Mouse (Mus musculus) Muller cell, postnatal 12 days (primary cell): ENCODE data around the gene 2210408I21Rik.

Experiments used
- DNase-seq: peaks from one replicate; pipeline ENCODE4 v3.0.0-alpha.2; 2015; ENCODE audit errors: inconsistent ontology term

The 2210408I21Rik gene

DNA sequence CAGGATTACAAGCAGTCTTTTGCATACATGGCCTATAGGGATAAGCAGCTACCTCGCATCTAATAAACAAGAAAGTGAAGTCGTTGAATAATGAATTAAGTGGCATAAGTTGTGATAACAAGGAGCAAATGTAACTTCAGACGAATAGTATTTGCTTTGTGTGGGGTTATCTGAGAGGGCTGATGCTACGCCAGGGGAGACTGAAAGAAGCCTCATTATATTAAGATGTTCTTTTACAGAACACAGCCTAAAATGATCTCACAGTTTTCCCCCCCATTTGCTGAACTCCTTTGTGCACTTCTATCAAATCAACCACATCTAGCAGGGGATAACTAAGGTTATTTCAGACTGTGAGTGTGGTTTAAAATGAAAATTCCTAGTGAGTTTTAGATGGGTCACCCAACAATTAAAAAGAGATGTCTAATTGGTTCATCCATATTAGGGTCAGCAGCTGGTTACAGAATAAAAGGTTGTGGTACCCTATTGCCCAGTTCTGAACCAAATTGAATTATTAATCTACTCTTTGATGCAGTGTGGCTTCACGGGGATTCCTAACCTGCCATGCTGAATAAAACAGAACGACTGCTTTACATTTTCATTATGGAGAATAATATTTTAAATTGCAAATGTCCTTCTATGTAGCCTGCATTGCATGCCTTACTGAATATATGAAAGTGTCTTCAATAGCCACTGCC is 343.2 kb downstream of the 2210408I21Rik start:
- no peak for DNase-seq

DNA sequence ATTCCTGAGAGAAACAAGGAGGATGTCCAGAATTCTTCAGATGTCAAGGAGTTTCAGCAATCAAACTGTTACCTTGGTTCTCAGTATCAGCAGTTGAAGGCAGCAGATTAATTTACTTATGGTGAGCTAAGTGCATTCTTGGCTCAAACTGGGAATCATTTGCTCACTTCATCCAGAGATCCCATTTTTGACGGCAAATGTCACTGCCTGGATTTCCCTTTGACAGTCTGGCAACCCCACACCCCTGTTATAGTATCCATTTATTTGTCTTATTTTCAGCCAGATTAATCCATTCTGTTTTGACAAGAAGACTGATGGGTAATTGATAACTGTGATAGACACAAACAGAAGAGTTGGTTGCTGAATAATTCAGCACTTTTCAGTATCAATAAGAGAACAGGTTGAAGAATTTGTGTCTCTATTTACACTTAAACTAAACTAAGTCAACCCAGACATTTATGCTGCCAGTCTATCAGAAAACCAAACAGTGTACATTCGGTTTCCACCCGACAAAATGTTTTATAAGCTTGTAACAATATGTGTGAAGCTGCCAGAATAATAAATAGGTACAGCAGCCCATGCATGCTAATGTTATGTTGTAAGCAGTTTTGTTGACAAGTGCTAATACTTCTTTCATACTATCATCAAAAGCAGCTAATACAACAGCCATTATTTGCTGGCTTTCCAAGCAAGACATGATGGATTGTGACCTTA is 354.8 kb downstream of the 2210408I21Rik start:
- DNase-seq, result no peak

DNA sequence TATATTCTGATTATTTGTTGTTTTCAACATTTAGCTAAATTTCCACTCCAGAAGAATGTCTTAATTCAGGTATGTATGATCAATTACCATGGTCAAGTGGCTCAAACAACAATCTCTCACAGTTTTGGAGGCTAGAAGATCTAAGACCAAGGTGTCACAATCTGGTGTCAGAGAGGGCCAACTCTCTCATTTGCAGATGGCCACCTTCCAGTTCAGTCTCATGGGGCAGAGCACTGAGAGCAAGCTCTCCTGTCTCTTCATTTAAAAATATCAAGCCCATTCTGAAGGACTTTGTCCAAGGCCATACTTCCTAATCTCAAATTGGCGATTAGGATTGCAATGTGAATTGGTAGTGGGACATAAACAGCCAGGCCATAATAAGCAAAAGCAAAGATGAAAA is 378.7 kb downstream of the 2210408I21Rik start:
- DNase-seq, result no peak

DNA sequence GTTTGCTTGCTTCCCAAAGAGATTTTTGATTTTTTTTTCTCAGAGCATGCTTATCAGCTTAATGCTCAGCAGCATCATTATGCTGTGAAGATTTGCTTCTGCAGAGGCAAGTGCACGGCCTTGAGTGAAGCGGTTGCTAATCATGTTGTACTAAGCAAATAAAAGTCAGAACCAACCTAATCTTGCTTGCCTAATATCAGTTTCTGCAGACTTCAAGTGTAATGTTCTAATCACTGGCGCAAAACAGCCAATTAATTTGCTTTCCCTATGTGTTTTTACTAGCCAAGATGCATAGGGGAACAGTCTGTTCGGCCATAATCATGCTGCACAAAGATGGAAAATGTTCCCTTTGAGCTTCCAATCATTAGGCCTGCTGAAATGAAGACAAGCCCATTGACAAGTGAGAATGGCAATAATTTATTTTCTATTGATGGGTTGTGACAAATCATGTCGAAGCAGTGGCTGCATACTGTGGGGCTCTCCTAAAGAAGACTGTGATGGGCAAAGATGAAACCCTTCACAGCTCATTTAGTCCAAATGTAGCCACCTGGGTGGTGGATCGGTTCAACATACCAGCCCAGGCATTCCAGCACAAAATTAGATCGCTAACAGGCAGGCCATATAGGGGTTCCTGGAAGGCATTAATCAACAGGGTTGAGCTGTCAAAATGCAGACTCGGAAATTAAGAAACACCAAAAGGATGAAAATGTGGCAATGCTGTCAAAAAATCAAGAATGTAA is 393.8 kb downstream of the 2210408I21Rik start:
- no peak for DNase-seq

DNA sequence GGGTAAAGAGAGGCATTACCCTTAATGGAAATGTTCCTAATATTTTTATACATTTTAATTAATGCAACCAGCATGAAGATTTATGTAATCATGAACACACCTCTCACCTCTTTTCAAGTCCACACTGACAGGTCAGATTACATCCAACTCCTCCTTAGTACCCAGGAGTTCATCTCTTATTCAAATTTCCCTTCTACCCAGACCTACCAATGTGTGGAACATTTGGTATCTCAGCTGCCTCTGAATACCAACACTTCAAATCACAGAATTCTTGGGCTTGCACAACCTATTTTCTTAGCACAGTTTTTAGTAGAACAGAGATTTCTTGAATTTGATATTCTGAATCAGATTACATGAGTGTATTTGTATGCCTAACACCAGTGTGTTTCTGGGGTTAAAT is 394.4 kb downstream of the 2210408I21Rik start:
- no peak for DNase-seq

DNA sequence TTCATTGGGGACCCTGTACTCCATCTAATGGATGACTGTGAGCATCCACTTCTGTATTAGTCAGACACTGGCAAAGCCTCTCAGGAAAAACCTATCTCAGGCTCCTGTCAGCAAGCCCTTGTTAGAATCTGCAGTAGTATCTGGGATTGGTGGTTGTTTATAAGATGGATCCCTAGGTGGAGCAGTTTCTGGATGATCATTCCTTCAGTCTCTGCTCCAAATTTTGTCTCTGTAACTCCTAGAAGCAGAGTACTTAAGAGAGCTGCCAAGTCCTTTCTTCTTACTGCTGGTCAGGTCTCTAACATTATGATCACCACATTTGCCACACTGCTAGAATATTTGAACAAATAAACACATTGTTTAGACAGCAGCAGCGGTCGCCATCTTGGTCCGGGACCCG is 402.1 kb downstream of the 2210408I21Rik start:
- no peak for DNase-seq

DNA sequence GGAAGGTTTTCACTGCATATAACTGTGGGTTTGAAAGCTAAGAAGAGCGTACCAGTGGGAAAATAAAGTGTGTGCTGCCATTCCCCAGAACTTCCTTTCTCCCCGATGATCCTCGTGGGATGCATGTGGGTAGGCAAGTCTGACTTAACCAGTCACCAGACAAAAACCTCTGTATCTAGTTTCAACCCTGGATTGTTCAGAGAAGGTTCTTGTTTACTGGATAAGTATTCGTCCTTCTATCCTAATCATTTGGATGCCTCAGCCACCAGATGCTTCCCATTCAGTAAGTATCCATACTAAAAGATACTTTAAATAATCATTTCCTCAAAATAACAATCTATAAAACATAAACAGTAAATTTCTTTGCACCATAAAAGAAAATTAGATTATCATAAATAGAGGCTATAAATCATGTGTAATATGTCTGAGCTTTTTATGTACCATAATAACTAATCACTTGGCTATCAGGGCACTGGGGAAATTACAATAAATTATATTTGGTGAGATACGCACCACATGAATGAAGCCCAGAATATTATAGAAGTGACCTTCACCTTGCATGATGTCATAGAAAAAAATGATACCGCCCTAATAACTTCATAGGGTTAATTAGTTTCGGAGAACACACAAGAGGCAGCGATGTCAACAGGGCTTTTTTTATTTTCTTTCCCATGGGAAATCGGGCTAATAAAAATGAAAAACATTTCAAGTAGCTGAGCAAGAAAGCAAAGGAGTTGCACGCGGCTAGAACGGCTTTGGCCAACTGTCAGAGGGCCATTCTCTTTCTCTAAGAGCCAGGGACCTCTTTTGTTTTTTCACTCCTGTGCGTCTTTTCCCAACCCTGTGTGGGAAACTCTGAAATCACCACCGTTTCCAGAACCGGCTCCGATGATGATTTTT is 412.4 kb downstream of the 2210408I21Rik start:
- peak; percentile 1 for DNase-seq

DNA sequence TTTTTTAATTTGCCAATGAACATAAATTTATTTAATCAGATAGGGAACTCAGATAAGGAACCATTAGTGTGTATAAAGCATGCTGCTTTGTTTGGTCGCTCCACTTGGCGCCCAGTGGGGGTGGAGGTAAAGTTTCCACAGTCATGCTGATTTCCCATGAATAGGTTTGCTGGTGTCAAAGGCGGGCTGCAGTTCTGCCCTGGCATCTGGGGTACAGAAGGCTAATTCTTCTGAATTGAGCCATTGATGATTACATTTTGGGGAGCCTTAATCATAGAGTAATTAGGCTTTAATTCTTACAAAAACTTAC is 413.0 kb downstream of the 2210408I21Rik start:
- DNase-seq, result peak; percentile 62

DNA sequence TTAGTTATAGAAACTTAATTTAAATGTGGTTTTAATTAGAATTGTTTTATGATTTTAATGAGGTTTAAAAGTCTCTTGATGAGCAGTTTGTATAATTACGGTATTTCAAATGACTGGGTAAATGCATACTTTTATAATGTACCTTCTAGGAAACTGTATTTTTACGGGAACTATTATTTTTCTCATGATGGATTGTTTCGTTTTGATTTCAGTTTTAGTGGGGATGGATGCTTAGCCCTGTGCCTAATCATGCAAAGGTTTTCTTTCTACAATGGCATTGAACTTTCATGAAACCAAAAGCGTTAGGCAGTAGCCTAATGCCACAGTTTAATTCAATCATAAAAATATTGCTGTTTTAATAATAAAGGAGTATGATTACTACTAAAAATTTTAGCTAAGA is 413.4 kb downstream of the 2210408I21Rik start:
- DNase-seq, result peak; percentile 0

DNA sequence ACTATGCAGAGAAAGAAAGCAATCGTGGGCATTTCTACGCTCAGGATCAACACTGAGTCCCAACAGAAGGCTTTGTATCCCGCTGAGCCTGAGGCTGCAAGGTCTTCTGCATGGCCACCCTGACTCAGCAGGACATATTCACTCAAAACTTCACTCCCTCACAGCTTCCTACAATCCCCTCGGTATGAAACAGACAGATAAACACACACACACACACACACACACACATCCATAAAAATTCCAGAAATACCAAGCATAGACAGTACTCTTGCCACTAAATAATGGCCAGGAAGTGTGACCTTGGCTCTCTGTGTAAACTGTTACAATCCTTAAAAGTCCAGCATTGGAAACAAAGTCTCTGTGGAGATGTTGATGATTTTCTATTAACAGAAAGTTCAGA is 458.7 kb downstream of the 2210408I21Rik start:
- peak; percentile 68 for DNase-seq

DNA sequence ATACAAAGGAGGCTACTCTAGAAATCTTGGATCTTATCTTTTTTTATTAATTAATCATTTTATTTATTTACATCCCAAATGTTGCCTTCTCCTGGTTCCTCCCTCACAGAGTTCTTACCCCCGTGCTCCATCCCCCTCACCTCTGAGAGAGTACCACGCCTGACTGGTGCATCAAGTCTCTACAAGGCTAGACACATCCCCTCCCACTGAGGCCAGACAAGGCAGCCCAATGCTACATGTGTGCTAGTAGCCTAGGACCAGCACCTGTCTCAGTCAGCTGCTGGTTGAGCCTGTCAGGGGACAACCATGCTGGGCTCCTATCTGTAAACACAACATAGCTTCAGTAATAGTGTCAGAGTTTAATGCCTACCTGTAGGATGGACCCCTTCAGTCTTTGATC is 480.0 kb downstream of the 2210408I21Rik start:
- DNase-seq, result no peak
